Mouse (Mus musculus) brain, adult 2 months (tissue): ENCODE results near the gene Lingo1.

Experiments
- DNase-seq: peaks from one replicate; pipeline ENCODE4 v3.0.0; 2011; ENCODE audit warnings: low read depth, low spot score

Gene Lingo1

GRCm38 (mm10) chr9:56681950-56682349 is 114.3 kb downstream of the Lingo1 start:
- peak; percentile 86 for DNase-seq

DNA sequence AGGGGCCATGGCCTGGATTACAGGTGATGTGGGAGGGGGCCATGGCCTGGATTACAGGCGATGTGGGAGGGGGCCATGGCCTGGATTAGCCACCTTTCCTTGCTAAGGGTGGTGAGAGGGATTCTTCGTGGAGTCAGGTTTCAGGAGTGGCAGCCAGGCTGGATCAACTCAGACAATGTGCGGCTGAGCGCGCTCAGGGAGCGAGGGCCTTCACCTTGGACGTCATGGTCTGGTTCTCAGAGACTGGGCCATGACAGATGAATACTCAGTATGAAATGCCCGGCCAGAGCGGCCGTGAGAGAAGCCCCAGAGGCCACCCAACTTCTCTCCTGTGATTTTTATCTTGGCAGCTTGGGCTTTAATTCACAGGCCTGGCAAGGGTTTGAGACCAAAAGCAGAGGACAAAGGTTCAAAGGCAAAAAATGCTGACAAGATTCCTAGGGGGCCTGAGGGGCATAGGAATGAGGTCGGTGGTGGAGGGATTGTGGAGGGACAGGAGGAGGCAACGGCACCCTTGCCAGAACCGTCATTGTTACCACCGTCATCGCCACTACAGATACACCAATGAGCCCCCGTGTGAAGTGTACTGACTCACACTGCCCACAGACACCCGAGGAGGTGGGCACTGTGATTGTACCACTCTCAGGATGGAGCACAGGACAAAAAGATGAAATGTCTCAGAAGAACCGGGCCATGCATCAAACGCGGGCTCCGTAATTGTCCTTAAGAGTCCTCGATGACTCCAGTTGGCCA is 117.2 kb downstream of the Lingo1 start:
- DNase-seq = peak; percentile 69

GRCm38 (mm10) chr9:56675696-56676095 is 120.6 kb downstream of the Lingo1 start:
- peak; percentile 43 for DNase-seq

GRCm38 (mm10) chr9:56669605-56670221 is 126.6 kb downstream of the Lingo1 start:
- peak; percentile 81 for DNase-seq

- no peak for DNase-seq
These were observed 132.1 kb downstream of the Lingo1 start for GRCm38 (mm10) chr9:56664136-56664535.

- peak; percentile 83 for DNase-seq
These were observed 133.3 kb downstream of the Lingo1 start for GRCm38 (mm10) chr9:56662946-56663345.

GRCm38 (mm10) chr9:56662405-56662804 is 133.9 kb downstream of the Lingo1 start:
- DNase-seq = no peak

DNA sequence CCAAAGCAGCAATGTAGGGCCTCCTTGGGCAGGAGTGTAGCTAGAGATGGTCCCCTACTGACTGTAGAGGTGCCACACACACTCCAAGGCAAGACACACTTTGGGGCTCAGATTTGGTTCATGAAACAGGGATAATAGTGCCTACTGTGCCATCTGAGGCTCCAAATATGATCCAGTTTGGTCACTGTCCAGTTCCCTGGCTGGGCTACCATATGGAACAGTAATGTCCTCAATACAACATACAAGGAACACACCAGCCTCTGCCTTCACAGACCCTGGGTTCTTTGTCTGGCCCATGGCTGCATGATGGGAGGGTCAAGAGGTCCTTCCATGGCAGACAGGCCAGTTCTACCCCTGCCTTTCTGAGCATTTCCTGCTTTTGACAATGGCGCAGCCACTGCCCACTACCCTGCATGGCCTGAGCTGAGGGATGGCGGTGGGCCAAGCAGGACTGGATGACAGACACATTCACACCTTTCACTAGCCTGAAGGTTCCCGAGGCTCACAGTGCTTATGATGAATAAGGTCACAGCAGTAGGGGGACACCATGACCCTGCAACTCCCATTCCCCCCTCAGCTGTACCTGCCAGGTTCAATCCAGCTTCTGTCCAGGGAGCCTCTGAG is 134.9 kb downstream of the Lingo1 start:
- DNase-seq = no peak

DNA sequence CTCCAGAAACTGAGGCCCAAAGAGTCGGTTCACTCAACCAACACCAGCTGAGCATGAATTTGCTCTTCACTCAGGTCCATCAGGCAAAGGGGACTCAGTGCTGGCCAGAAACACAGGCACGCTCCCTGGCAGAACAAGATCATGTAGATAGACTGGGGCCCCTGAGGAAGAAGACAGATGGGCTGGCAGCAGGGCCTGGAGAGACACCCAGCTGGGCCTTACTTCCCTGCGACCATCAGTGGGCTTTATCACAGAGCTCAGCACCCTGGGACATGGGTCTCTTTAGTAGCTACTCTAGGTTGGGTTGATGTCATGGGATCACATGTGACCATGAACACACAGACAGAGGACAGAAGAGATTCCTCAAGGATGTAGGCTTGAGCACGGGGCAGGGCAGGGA is 137.7 kb downstream of the Lingo1 start:
- no peak for DNase-seq

DNA sequence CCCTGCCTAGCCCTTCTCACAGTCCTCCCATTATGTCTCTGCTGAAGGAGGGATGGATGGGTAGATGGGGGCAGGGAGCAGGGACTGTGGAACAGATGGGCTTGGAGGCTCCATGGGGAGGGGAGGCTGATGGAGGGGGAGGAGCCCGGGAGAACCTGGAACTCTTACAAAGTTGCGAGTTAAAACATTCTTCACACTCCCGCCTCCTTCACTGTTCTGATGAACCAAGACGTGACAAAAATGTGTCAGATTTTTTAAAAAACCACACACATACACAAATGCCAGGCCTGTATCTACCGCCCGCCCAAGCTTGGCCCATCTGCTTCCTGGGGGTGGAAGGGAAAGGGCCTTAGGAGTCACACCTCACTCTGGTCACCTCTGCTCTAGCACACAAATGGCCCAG is 138.3 kb downstream of the Lingo1 start:
- peak; percentile 94 for DNase-seq

DNA sequence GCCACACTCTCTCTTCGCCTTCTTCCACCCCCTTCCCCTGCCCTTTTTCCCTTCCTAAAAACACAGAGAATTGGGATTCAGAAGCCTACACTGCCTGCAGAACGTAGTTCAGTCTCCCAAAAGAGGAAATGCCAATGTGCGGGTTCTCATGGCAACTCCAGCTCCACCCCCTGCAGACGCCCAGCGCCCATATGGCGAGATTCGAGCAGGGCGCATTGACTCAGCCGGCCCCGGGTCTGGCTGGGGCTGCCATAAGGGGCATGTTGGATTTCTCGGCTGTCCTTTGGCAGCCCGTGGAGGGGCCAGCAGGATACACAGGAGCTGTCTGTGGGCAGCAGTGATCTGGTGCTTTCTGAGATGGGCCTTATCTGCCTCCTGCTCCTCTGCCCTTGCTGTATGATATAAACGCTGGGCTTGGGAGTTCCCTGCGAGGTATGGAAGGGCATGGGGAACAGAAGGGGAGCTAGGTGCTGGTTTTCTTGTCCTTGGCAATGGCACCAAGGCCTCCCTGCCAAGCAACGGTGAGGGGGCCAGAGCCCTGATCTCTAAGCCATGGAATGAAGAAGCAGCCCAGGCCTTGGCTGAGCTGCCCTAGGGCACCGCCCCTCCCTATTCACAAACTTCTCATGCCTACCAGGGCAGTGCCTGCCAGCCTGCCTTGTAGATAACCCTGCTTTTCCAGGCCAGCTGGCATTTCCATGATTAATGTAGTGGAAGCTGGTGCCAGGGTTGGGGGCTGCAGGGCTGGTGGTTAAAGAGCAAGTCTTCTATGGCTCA is 139.3 kb downstream of the Lingo1 start:
- DNase-seq = peak; percentile 94

DNA sequence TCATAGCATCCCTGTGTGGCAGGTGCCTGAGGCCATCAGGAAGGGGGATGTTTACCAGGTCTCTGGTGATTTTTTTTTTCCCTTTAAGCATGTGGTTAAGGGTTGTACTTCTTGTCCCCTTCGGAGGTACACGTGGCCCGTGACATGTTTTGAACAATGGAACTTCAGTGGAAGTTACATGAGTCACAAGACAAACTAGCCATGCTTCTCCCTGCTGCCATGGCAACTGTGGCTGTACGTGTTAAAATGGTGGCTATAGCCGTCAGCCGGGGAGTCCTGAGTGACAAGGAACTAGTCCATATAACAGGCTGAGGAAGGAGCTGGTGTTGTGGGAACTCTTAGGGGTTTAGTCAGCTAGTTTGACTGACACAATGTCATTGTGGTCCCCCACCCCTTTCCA is 141.1 kb downstream of the Lingo1 start:
- no peak for DNase-seq

GRCm38 (mm10) chr9:56652551-56652950 is 143.7 kb downstream of the Lingo1 start:
- no peak for DNase-seq

GRCm38 (mm10) chr9:56651586-56651985 is 144.7 kb downstream of the Lingo1 start:
- no peak for DNase-seq

DNA sequence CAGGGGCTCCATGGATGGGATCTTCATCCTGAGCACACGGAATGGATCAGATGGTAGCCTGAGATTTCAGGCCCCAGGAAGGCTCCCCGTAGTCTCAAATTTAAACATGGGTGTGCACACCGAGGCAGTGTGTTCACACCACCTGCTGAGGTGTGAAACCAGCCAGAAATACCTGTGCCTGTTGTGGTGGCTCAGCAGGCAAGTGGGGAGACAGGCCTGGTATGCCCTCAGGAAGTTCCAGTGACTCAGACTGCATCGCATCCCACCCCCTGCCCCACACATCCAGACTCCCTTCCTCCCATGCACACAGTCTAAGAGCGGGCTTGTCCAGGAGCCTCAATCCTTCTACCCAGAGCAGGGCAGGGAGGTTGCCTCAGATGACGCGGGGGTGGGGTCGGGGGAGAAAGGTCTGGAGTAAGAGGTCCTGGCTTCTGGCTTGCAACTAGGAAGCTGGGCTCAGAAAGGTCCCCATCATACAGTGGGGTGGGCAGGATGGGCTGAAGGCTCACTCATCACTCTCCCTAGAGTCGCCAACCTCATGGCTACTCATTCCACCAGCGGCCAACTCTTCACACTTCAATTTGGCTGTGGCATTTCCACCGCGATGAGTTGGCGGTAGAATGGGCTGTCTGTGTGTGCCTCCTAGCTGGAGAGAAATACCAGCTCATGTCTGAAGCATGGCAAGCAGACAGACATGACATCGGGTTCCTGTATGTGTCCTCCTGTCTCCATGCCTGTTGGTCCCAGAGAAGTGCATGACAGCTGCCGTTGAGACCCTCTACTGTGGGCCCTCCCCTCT is 149.8 kb downstream of the Lingo1 start:
- DNase-seq = peak; percentile 82

DNA sequence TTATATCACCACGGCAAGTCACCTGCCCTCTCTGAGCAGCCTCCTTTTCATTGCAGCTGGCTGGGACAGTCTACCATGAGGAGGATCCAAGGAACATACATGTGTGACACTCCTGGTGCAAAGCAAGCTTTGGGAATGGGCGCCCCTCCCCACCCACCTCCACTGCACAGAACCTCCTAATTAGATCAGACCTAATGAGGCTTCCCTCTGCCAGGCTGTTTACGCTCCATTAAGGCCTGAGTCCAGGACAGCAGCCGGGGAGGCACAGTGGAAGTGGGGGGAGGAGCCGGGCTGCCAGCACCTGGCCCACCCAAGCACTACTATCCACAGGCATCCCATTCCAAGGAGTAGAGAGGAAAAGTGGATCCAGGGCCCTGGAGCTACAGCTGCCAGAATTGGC is 152.8 kb downstream of the Lingo1 start:
- DNase-seq = no peak

DNA sequence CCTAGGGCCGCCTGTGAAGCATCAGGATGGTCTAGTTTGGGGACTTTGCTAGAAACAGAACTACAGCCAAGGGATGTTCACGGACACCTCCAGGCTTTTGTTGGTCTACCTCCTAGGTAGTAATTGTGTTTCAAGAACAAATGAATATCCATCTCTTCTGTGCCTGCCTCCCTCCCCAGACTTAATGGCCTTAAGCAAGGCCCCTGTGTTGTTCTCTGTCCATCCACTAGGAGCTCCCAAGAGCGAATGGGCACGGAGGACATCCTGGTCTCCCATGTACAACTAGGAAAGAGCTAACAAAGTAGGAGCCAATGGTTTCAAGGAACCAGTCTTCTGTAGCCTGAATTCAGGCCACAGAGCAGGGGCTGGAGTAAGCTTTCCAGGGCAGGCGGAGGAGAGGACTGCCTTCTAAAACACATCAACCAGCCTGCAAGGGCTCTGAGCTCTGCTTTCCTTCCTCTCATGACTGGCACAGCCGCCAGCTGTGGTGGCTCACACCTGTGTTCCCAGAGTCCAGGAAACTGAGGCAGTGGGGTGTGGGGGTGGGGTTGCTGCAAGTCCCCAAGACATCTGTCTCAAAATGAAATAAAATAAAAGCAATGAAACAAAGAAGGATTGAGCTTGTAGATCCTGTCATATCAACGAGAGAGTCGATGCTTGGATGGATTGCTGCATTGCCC is 157.9 kb downstream of the Lingo1 start:
- DNase-seq = peak; percentile 81

GRCm38 (mm10) chr9:56637403-56637857 is 158.8 kb downstream of the Lingo1 start:
- DNase-seq = peak; percentile 87

DNA sequence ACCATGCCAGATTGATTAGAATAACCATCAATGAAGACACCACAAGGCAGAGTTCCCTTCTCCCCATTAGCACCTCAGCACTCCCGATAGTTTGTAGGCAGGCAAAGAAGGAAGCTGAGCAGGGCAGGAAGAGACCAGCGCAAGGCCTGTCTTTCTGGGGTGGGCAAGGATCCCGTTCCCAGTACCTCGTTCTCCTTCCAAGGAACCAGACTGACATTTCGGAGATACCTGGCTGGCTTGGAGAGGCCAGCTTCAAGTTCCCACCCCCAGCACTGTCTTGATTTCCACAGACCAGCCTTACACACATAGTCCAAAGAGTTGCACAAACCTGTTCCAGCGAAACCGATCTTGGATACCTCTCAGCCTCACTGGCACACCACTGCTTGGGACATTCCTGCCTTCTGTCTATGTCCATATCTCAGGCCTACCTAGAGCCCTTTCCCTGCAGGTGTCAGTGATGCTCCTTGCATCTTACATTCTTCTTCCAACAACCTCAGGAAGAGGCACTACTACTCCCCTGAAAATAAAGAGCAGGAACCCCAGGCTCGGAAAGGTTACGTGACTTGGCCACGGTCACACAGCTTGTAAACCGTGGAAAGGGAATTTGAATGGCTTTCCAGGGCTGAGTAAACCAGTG is 159.4 kb downstream of the Lingo1 start:
- no peak for DNase-seq

- peak; percentile 96 for DNase-seq
These were observed 160.1 kb downstream of the Lingo1 start for GRCm38 (mm10) chr9:56636214-56636613.
